Mouse (Mus musculus): ENCODE measurements around the gene Psmf1. TPM values are rescaled to one million over a fixed set of nuclear protein-coding genes. Genes with fewer than 3 reads are reported as not detected.

Gene Psmf1
- polyA plus RNA-seq, 1 experiment = 49.7 TPM

GRCm38 (mm10) chr2:151735422-151735821 is 8.6 kb downstream of the Psmf1 start:
- DNase-seq (ENCODE audit: low read depth) = no peak

GRCm38 (mm10) chr2:151733151-151733865 is 10.7 kb downstream of the Psmf1 start:
- DNase-seq (ENCODE audit: low read depth) = no peak

- DNase-seq (ENCODE audit: low read depth) = no peak
Observed at GRCm38 (mm10) chr2:151724094-151724493, 19.9 kb downstream of the Psmf1 start.

GRCm38 (mm10) chr2:151716318-151717055 is 27.5 kb downstream of the Psmf1 start:
- no peak for DNase-seq (ENCODE audit: low read depth)

- DNase-seq (ENCODE audit: low read depth) = no peak
Observed at GRCm38 (mm10) chr2:151715526-151715925, 28.5 kb downstream of the Psmf1 start.

- DNase-seq (ENCODE audit: low read depth) = no peak
Observed at GRCm38 (mm10) chr2:151712647-151713046, 31.3 kb downstream of the Psmf1 start.

GRCm38 (mm10) chr2:151702851-151703190 is 41.2 kb downstream of the Psmf1 start:
- no peak for DNase-seq (ENCODE audit: low read depth)

GRCm38 (mm10) chr2:151702146-151702850 is 41.7 kb downstream of the Psmf1 start:
- DNase-seq (ENCODE audit: low read depth) = no peak

- DNase-seq (ENCODE audit: low read depth) = no peak
Observed at GRCm38 (mm10) chr2:151701231-151702145, 42.5 kb downstream of the Psmf1 start, which contains the start of gene Tmem74b. Tmem74b (plus strand) TSS chr2:151702008.

- DNase-seq (ENCODE audit: low read depth) = peak; percentile 91
Observed at GRCm38 (mm10) chr2:151682976-151683375, 61.0 kb downstream of the Psmf1 start.

GRCm38 (mm10) chr2:151682357-151682756 is 61.6 kb downstream of the Psmf1 start:
- DNase-seq (ENCODE audit: low read depth) = no peak

- DNase-seq (ENCODE audit: low read depth) = no peak
Observed at GRCm38 (mm10) chr2:151676234-151676633, 67.8 kb downstream of the Psmf1 start.

- no peak for DNase-seq (ENCODE audit: low read depth)
Observed at GRCm38 (mm10) chr2:151670968-151671329, 73.0 kb downstream of the Psmf1 start.

- DNase-seq (ENCODE audit: low read depth) = no peak
Observed at GRCm38 (mm10) chr2:151670026-151670967, 73.7 kb downstream of the Psmf1 start.

GRCm38 (mm10) chr2:151668433-151668832 is 75.6 kb downstream of the Psmf1 start, which contains the start of gene Rad21l:
Rad21l (minus strand) TSS chr2:151668533.
- DNase-seq (ENCODE audit: low read depth) = no peak

Other genes with a start within 250 kb of the Psmf1 start
- gene Fkbp1a, start 201.7 kb downstream of the Psmf1 start, polyA plus RNA-seq (2012; rRNA removed) = 139 and 154 TPM in 2 replicates
- gene Sdcbp2, start 171.6 kb downstream of the Psmf1 start, polyA plus RNA-seq (2012; rRNA removed) = 24.3 and 24.9 TPM in 2 replicates
- 1.3 and 2.3 TPM in 2 replicates for gene Snph, start 111.6 kb downstream of the Psmf1 start, polyA plus RNA-seq (2012; rRNA removed)
- gene Rad21l, start 75.7 kb downstream of the Psmf1 start, polyA plus RNA-seq (2012; rRNA removed) = not detected in 2 replicates
- gene Tmem74b, start 42.2 kb downstream of the Psmf1 start, polyA plus RNA-seq (2012; rRNA removed) = 0.09 and 0.19 TPM in 2 replicates
- gene Rspo4, start 98.7 kb upstream of the Psmf1 start, polyA plus RNA-seq (2012; rRNA removed) = not detected in 2 replicates
- gene Angpt4, start 167.0 kb upstream of the Psmf1 start, polyA plus RNA-seq (2012; rRNA removed) = 21.6 and 24.2 TPM in 2 replicates
- gene Fam110a, start 236.0 kb upstream of the Psmf1 start, polyA plus RNA-seq (2012; rRNA removed) = 13.0 and 19.5 TPM in 2 replicates